Mouse (Mus musculus) brown adipose tissue, adult 24 weeks (tissue): ENCODE measurements around the gene Ssr3. TPM values are rescaled to one million over a fixed set of nuclear protein-coding genes. Genes with fewer than 3 reads are reported as not detected.
A peak's percentile ranks its signal among the peaks of the same experiment; 100 is the strongest.

Experiments used
- H3K27ac ChIP-seq: fragments of 200-500 bp; replicated peaks from 2 replicates; pipeline ENCODE4 v1.5.1; 2012; ENCODE audit warnings: low read depth, mild to moderate bottlenecking, low read length
- H3K4me1 ChIP-seq: fragments of 200-500 bp; 2 replicates; pipeline ENCODE4 v1.6.1; 2012; ENCODE audit warnings: low read length, mixed read lengths; ENCODE audit not compliant: control insufficient read depth, insufficient read depth, insufficient read length
- H3K4me3 ChIP-seq: fragments of 200-500 bp; 2 replicates; pipeline ENCODE4 v1.5.1; 2012; ENCODE audit warnings: low read depth, mild to moderate bottlenecking, low read length, moderate library complexity; ENCODE audit not compliant: insufficient read depth
- polyA plus RNA-seq: library from polyadenylated mRNA; stranded (reverse); fragments of >200 nt; gene quantifications from 2 replicates; pipeline ENCODE4 v1.2.4, GENCODE M21; 2012; ENCODE audit not compliant: missing spikeins, insufficient read depth, insufficient read length

The Ssr3 gene
- polyA plus RNA-seq, 1 experiment: 123 TPM

GRCm38 (mm10) chr3:65360163-65360969 lies 32.1 kb downstream of the Ssr3 start:
- H3K4me1 ChIP-seq: peaks cover 5% of the 10 kb centered on the region; the same call in 1 of the 2 replicates
- H3K27ac ChIP-seq: 0 out of 2 replicates have a peak overlapping the region, but pooled peaks have one; percentile 2
- no peak overlapping the region for H3K4me3 ChIP-seq

GRCm38 (mm10) chr3:65358841-65359240 lies 33.6 kb downstream of the Ssr3 start:
- no peak overlapping the region for H3K27ac ChIP-seq

GRCm38 (mm10) chr3:65358275-65358674 lies 34.1 kb downstream of the Ssr3 start:
- Histone ChIP-seq H3K4me1 (peaks cover 2% of the 10 kb centered on the region; the same call in 1 of the 2 replicates), H3K27ac (no peak overlapping the region), H3K4me3 (no peak overlapping the region)

More at GRCm38 (mm10) chr3:65358841-65359240, 33.6 kb downstream of the Ssr3 start:
- Histone ChIP-seq H3K4me3 (no peak overlapping the region), H3K4me1 (peaks cover 5% of the 10 kb centered on the region; the same call in 1 of the 2 replicates)

GRCm38 (mm10) chr3:65355479-65355878 lies 36.9 kb downstream of the Ssr3 start:
- Histone ChIP-seq H3K4me1 (no peaks in the 10 kb centered on the region; the same call in 1 of the 2 replicates), H3K4me3 (no peak overlapping the region), H3K27ac (no peak overlapping the region)

- H3K4me1 ChIP-seq: no peaks in the 10 kb centered on the region
- no peak overlapping the region for H3K27ac ChIP-seq
- H3K4me3 ChIP-seq: no peak overlapping the region
Measured at GRCm38 (mm10) chr3:65353263-65354037, 39.0 kb downstream of the Ssr3 start.

GRCm38 (mm10) chr3:65352278-65353127 lies 39.9 kb downstream of the Ssr3 start:
- Histone ChIP-seq H3K27ac (no peak overlapping the region), H3K4me3 (no peak overlapping the region), H3K4me1 (no peaks in the 10 kb centered on the region)

GRCm38 (mm10) chr3:65346176-65346575 lies 46.2 kb downstream of the Ssr3 start:
- H3K4me3 ChIP-seq: no peak overlapping the region
- no peaks in the 10 kb centered on the region; the same call in 1 of the 2 replicates for H3K4me1 ChIP-seq
- no peak overlapping the region for H3K27ac ChIP-seq

GRCm38 (mm10) chr3:65340173-65340951 lies 52.1 kb downstream of the Ssr3 start:
- Histone ChIP-seq H3K4me3 (no peak overlapping the region), H3K27ac (no peak overlapping the region), H3K4me1 (no peaks in the 10 kb centered on the region)

GRCm38 (mm10) chr3:65337835-65338464 lies 54.5 kb downstream of the Ssr3 start:
- H3K4me3 ChIP-seq: no peak overlapping the region
- no peak overlapping the region for H3K27ac ChIP-seq
- no peaks in the 10 kb centered on the region for H3K4me1 ChIP-seq

Other genes starting within 250 kb of the Ssr3 start
- 33.6 and 36.1 TPM in 2 replicates for gene Tiparp, start 135.8 kb upstream of the Ssr3 start, polyA plus RNA-seq